Mouse (Mus musculus) cerebellum, postnatal 10 days (tissue): ENCODE measurements around the gene Serpinb3c.
A peak's percentile ranks its signal among the peaks of the same experiment; 100 is the strongest.
"Not testable (repeated sequence)": the region's sequence is repeated elsewhere in the genome, so short reads cannot be mapped to it uniquely, and the experiment has no call there.

Source experiments
- DNase-seq, 2 experiments: peaks; one replicate each; pipeline ENCODE4 v3.0.0; 2021; ENCODE audit warnings: mixed read lengths in 2 of 2

Gene Serpinb3c

DNA sequence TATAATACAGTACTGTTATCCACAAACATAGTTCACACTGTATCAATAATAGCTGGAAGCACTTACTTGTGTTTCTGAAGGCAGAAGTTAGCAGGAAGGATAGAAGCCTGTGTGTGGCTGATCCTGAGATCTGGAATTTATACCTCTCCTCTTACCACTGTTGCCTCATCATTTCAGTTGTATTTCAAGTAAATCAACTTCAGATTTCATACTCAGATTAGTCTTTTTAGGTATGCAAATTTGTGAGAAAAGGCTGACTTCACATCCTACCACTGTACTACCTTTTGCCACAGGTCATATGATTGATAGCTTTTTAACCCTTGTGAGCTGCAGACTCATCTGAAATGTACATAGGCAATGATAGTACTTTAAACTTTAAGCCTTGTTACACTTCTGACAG, at the start of gene Serpinb3c, which contains the start of gene Serpinb3b:
Serpinb3c (minus strand) TSS at position 111 of the 400 bp plus-strand sequence.
Serpinb3b (minus strand) TSS at position 101 of the 400 bp plus-strand sequence.
- DNase-seq = not testable (repeated sequence)

DNA sequence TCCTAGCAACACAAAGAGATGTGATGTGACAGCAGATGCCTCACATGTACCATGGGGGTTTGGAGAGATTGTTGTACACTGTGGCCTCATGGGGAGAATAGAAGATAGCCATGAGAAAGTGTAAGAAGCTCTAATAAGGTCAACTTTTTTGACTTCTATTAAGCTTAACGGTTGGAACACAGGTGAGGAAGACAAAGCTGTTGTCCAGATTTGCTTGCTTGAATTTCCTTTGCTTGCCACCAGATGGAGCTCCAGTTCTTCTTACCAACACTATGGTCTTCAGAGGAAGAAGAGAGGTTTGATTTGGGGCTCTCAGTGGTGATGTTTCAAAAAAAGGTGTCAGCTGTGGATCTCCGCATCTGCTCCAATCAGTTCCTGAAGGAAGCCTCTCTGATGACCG, 35.0 kb downstream of the Serpinb3c start:
- peak; percentile 29 to 35 for DNase-seq
